Mouse (Mus musculus): ENCODE measurements around the gene Dock6. TPM values are rescaled to one million over a fixed set of nuclear protein-coding genes. Genes with fewer than 3 reads are reported as not detected.
"Not testable (repeated sequence)": the region's sequence is repeated elsewhere in the genome, so short reads cannot be mapped to it uniquely, and the experiment has no call there.

The Dock6 gene
- 1 to 10 TPM; 7.4 to 8.7 TPM for total RNA-seq (2021)
- long read RNA-seq, experiment 1, partial matches to known transcripts = 1 of 1 reads
- long read RNA-seq, experiment 1, other reads (novel, unspliced or antisense) = 0 of 1 reads
- long read RNA-seq, experiment 2, partial matches to known transcripts = 1 of 2 reads
- long read RNA-seq, experiment 2, other reads (novel, unspliced or antisense) = 1 of 2 reads

DNA sequence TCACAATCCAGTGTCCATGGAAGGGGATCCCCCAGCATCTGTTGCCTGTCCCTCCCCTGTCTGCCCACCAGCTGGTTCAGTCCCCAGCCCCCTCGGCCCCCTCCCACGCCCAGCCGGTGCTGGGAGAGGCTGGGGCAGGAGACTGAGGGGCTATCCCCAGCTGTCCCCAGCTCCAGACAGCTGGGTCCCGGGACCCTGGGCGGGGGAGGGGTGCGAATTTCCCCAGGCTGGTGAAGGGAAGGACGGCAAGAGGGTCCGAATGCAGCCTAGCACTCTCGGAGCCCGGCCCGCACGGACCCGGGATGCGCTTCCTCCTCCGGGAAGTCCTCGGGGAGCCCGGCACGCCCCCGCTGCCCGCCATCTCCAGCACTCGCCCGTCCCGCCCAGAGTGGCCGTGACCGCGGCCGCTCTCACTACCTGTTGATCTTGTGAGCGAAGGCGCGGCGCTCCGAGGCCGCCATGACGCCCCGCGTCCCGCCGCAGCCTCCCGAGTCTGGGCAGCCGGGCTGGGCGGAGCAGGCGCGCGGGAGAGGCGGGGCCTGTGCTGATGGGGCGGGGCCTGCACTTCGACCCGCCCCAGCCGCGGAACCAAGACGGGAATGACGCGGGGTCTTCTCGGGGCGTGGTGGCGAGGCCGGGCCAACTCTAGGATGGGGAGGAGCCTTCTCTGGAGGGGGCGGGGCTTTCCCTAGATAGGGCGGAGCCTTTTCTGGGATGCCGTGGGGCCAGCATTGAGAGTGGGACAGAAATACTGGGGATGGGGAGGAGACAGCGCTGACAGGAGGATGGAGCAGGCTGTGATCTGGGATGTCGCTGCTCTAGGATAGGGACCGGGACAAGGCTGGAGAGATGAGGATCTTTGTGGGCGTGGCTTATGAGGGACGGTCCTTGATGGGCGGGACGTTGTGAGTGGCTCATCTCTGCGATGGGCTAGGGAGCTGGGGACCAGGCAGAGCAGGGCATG is at the start of gene Dock6:
Dock6 (minus strand) TSS at position 508 of the 964 bp plus-strand sequence.
- peak; percentile 80 for DNase-seq (ENCODE audit: low spot score)

DNA sequence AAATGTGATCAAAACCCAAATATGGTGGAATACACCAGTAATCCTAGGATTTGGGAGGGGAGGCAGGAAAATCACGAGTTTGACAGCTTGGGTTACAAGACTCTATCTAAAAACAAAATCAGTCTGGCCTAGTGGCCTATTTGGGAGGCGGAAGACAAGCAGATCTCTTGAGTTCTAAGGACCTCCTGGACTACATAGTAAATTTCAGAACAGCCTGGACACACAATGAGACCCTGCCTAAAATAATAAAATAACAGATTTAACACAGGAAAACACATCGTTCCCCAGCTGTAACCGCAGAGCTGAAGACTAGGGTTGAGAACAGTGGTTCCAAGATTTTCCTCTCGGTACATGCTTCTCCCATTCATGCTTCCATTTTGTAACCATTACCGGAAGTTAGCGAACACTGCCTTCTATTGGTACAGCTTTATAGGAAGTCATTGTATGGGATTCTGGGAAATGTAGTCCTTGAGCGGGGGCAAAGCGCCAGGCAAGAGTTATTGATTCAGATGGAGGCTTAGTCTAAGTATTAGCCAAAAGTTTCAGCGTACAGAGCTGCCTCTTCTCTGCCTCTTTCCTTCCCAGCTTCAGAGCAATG is 48.9 kb upstream of the Dock6 start:
- peak; percentile 73 for DNase-seq (ENCODE audit: low spot score)

DNA sequence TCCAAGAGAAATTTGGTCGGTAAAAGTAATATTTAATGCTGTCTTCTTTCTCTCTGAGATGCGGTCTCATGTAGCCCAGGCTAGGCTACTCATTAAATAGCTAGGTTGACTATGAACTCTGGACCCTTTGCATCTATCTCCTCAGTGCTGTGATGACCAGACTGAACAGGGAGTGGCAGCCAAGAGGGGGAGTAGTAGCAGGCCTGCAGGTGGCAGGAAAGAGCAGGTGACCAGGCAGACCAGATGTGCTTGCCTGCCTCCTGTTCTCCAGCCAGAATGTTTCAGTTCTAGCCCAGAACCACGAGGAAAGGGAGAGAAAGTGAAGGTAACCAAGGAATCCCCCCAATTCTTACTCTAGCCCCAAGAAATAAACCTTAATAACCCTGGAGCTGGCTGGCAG is 36.8 kb upstream of the Dock6 start:
- DNase-seq (ENCODE audit: low spot score) = no peak

DNA sequence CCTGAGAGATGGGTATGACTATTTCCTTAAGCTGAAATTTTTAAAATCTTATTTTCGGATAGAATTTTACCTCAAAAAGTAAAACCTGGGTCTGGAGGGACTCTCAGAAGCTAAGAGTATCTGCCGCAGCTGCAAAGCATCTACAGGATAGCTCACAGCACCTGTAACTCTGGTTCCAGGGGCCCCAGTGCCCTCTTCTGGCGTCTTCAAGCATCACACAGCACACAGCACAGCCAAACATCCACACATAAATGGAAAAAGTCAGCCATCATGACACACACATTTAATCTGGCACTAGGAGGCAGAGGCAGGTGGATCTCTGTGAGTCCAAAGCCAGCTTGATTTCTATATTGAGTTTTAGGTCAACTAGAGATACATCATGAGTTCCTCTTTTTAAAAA is 24.2 kb upstream of the Dock6 start:
- DNase-seq (ENCODE audit: low spot score) = no peak

DNA sequence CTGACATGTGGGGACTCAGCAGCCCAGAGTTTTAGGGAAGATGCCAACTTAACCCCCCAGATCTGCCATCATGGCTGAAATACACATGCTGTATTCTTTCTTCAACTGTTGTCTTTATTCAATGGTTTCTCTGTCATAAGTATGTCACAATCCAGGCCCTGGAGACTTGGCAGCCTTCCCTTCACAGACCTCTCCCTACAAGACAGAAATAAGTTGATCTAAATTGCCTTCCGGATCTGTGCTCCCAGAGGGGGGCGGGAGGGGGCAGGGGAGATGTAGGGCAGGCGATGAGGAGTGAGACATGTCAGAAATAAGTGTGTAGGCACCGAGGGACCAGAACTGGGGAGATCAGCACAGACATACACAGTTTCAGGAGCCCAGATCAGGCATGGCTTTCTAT is 19.8 kb upstream of the Dock6 start:
- no peak for DNase-seq (ENCODE audit: low spot score)

DNA sequence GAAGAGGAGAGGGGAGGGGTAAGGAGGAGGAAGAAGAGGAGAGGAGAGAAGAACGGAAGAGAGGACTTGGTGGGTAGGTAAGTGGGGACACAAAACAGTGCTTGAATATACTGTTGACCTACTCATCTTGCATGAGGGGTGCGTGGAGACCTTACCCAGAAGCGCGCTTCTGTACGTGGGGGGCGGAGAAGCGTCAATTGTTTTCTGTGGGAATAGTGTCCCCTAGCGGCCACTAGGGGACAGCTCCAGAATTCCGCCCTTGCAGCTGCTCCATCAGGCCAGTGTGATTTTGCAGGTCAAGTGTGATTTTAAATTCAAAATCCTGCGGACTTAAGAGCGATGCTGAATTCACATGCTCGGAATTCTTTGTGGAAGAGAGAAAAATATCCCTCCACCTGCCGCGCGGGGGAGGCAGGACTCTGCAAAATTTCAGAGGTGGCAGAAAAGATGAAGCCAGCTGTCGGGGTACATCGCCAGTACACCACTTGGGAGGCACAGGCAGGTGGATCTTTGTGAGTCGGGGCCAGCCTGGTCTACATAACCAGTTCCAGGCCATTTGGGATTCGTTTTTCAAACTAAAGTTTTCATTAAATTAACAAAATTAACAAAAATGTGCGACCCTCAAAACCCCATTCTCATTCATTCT is 18.6 kb upstream of the Dock6 start:
- DNase-seq (ENCODE audit: low spot score) = peak; percentile 49

DNA sequence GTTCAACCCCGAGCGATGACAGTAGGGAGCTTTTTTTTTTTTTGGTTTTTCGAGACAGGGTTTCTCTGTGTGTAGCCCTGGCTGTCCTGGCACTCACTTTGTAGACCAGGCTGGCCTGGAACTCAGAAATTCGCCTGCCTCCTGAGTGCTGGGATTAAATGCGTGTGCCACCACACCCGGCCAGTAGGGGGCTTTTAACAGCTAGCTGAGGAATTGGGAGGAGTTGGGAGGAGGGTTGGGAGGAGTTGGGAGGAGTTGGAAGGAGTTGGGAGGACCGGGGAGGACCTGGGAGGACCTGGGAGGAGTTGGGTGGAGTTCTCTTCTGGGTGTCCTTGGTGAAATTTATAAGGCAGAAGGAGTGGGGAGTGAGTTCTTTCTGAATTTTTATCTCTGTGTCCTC is 16.9 kb upstream of the Dock6 start:
- peak; percentile 50 for DNase-seq (ENCODE audit: low spot score)

DNA sequence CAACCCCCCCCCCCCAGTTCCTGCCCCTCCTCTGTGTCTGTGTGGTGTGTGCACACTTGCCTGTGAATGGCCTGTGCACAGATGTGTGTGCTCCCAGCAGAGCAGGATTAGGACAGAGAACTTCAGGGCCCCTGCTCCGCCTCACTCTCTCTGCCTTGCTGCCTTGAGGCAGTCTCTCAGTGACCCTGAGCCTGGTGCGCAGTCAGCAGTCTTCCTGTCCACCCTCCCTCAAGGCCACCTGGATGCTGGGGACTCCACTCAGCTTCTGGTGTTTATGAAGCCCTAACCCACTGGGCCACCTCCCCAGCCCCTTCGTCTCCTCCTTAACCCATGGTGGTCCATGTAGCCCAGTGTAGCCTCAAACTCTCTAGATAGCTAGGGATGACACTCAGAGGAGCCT is 15.3 kb upstream of the Dock6 start:
- DNase-seq (ENCODE audit: low spot score) = no peak

DNA sequence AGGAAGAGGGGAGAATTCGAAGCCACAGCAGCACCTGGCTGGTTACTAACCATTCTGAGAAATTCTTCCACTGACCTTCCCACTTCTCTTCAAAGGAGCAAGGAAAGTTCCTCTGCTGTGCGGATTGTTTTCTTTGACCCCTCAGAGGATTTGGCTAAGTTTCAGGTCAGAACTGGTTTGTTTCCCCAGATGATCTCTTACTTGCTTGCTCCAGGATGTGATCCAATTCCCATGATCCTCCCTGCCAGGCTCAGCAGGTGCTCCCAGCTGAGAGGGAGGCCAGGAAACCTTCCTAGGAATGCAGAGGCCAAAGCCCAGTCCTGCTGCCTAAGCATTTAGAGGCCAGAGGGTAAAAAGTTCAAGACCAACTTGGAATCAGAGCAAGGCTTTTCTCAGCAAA is 14.2 kb upstream of the Dock6 start:
- DNase-seq (ENCODE audit: low spot score) = no peak

DNA sequence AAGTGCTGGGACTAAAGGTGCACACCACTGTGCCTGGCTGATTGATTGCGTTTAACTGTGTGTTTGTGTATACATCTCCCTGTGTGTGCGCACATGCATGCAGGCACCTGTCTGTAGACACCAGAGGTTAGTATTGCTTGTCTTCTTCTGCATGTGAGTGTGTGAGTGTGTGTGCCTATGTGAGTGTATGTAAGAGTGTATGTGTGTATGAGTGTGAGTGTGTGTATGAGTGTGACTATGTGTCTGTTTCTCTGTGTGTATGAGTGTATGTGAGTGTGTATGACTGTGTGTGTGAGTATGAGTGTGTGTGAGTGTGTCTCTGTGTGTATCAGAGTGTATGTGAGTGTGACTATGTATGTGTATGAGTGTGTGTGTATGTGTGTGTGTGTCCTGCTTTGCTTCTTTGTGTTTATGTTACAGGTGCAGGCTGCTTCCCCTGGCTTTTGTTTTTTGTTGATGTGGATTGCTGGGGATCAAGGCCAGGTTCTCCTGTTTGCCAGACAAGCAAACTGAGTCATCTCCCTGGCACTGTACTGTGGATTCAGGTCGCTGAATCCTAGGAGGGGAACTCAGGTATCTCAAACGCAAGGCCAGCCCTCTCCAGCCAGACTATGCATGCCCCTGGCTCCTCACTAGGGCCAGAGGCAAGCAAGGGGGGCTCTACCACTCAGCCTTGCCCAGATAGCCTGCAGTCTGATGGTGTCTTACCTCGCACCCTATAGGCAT is 13.4 kb upstream of the Dock6 start:
- no peak for DNase-seq (ENCODE audit: low spot score)

DNA sequence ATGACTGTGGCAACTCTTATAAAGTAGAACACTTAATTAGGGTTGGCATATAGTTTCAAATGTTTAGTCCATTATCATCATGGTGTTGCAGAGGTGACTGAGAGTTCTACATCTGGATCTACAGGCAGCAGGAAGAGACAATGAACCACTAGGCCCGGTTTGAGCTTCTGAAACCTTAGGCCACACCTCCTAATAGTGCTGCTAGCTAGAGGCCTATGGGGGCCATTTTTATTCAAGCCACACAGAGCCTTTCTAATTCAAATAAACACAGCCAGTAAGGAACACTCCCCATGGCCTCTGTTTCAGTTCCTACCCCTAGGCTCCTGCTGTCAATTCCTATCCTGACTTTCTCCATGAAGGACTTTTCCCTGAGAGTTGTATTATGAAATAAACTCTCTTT is 9.7 kb upstream of the Dock6 start:
- no peak for DNase-seq (ENCODE audit: low spot score)

DNA sequence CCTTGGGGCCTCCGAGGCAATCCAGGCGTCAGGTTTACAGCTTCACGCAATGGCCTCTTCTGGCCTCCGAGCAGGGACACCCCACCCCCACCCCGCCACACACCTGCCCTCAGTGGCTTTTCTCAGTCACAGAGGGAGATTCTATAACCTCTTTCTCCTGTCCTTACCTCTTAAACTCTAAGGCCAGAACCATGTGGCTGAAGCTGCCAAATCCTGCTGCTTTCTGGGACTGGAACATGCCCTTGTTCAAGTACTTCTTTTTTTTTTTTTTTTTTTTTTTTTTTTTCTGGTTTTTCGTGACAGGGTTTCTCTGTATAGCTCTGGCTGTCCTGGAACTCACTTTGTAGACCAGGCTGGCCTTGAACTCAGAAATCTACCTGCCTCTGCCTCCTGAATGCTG is 7.9 kb upstream of the Dock6 start:
- DNase-seq (ENCODE audit: low spot score) = not testable (repeated sequence)

DNA sequence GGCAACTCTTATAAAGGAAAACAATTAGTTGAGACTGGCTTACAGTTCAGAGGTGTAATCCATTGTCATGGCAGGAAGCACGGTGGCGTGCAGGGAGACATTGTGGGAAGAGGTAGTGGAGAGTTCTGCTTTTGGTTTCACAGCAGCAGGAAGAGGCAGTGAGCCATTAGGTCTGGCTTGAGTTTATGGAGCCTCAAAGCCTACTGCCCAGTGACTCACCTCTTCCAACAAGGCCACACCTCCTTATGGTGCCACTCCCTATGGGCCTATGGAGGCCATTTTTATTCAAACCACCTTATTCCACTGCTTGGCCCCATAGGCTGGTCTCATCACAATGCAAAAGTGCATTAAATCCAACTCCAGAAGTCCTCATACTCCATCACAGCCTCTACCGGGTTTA is 7.2 kb upstream of the Dock6 start:
- DNase-seq (ENCODE audit: low spot score) = no peak

DNA sequence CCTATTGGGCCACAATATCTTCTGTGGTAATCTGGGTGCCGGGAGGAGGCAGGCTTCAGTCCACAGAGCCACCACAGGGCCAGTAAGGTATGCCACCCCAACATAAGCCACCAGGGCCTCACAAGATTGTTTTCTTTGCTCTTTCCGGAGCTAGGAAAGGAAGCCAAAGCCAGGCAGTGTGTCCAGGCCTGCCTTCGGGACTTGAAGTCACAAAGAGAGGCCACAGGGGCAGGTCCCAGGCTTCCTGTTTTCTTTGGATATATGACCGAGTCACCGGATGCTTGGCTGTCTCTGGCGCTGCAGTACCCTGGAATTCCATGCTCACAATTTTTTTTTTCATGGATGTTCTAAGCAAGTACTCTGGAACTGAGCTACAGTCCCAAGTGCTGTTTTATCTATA is 5.6 kb upstream of the Dock6 start:
- peak; percentile 24 for DNase-seq (ENCODE audit: low spot score)

DNA sequence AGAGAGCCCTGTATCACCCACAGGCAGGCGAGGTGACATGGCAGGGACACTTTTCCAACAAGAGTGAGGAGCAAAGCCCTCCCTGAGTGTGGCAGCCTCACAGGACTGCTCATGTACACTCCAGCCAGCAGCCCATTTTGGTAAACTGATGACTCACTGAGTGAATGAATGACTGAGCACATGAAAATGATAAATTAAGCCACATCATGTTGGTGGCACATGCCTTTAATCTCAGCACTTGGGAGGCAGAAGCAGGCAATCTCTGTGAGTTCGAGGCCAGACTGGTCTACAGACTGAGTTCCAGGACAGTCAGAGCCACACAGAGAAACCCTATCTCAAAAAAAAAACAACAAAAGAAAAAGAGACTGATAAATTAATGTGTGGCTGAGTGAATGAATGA is 5.1 kb upstream of the Dock6 start:
- DNase-seq (ENCODE audit: low spot score) = no peak

DNA sequence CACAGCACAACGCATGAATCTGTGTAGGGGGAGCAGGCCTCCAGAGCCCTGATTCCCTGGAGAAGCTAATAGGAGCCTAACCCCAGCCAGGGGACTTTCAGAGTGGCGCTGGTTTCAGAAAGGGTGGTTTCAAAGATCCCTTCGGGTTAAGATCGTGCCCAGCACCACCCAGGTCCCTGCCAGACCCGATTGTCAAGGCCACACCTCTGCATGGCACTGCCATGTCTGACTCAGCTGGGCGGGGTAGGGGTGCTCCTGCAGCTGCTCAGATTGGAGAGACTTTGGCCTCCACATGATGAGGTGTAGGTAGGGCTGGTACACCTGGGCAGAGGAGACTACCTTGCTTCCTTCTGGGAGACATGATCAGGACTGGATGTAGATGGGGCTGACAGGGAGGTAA is 2.5 kb upstream of the Dock6 start:
- DNase-seq (ENCODE audit: low spot score) = no peak

DNA sequence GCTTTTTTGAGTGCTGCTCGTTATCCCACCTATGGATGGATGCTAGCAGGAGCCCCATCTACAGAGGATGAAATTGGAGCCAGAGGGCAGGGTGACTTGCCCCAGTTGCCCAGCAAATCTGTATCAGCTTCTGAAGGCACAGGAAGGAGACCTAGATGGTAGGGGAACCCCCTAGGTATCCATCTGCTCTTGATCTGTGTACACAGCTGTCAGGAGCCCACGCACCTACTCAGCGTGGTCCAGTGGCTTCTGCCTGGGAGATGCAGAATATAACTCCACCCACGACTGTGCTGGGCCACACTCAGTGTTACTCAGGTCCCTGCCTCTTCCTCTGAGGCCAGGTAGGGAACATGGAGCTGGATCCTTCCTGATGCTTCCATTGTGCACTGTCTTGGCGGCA is 1.5 kb upstream of the Dock6 start:
- DNase-seq (ENCODE audit: low spot score) = no peak

DNA sequence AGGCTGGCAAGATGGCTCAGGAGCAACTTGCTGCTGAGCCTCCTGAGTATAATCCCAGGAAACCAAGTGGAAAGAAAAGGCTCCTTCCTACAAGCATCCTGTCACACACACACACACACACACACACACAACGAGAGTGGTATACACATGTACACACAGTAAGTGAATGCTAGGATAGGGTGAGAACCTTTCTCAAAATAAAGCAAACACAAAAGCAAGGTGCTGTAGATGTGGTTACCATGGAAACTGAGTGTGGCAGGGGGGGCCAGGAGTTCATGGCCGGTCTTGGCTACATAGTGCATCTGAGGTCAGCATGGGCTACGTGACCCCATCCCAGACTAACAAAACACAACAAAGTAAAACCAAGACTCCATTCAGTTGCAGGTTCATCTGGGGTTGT is 1.4 kb downstream of the Dock6 start:
- no peak for DNase-seq (ENCODE audit: low spot score)

DNA sequence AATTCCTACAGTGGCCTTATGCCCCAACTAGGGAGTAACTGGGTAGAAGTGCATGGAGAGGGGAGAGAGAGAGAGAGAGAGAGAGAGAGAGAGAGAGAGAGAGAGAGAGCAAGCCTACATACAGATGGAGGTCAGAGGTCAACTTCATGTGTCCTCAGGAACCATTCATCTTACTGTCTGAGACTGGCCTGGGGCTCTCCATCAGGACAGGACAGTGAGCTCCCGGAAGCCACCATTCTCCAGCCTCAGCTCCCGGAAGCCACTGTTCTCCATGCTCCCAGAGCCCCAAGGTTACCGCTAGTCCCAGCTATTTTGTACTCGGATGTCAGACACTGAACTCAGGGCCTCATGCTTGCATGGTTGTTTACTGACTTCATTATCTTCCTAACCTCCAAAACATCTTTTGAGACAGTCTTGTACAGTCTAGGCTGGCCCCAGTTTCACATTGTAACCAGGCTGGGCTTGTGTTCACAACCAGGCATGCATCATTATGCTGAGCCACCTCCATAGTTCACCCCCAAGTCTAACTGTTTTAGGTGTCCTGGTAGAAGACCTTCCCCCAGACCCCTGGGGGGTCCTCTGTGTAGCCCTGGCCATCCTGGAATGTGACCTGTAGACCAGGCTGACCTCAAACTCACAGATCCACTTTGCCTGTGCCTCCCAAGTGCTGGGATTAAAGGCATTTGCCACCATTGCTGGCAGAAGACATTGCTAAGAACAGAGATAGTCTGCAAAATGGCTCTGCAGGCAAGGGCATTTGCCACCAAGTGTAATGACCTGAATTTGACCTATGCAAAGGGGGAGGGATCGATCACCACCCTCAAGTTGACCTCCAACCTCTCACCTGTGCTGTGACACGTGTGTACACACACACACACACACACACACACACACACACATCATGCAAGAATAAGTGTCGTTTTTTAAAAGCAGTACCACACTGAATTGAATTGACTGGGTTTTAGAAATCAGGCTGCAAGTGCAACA is 2.5 kb downstream of the Dock6 start:
- DNase-seq (ENCODE audit: low spot score) = no peak

DNA sequence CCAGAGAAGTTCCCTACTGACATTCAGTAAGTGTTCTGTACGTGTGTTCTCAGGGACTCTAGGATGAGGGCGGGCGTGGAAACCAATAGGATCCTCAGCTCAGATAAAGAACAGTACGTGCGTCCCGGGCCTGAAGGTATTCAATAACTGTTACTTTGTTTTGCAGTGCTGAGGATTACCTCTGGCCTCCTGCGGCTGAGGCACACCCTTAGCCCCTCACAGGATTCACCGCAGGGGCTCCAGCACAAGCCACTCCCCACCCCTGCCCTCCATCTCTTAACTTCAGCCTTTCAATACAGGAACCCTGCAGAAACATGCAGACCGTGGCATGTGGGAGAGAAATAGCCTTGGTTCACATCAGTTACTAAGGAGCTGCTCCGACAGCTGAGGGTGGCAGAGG is 4.5 kb downstream of the Dock6 start:
- DNase-seq (ENCODE audit: low spot score) = no peak

All from gastrocnemius, adult 18-20 months (tissue).